Mouse (Mus musculus) hindbrain, embryonic 10.5 days (tissue): ENCODE measurements around the gene Tpd52l1. TPM values are rescaled to one million over a fixed set of nuclear protein-coding genes. Genes with fewer than 3 reads are reported as not detected.

Experiments used
- DNase-seq: peaks from one replicate; pipeline ENCODE4 v3.0.0-alpha.2; 2017; ENCODE audit warnings: low spot score
- H3K27ac ChIP-seq: fragments of 300-500 bp; sonication (generic); 2 replicates; pipeline ENCODE4 v1.5.1; 2016; ENCODE audit warnings: mild to moderate bottlenecking, moderate library complexity
- H3K27me3 ChIP-seq: fragments of 300-500 bp; sonication (generic); 2 replicates; pipeline ENCODE4 v1.6.1; 2016; ENCODE audit warnings: mild to moderate bottlenecking; ENCODE audit not compliant: poor library complexity, insufficient read depth, severe bottlenecking
- H3K36me3 ChIP-seq: fragments of 300-500 bp; sonication (generic); 2 replicates; pipeline ENCODE4 v1.6.1; 2016; ENCODE audit warnings: mild to moderate bottlenecking, moderate library complexity
- H3K4me1 ChIP-seq: fragments of 300-500 bp; sonication (generic); replicated peaks from 2 replicates; pipeline ENCODE4 v1.6.1; 2016; ENCODE audit warnings: mild to moderate bottlenecking
- H3K4me3 ChIP-seq: fragments of 300-500 bp; sonication (generic); 2 replicates; pipeline ENCODE4 v1.5.1; 2016; ENCODE audit warnings: mild to moderate bottlenecking, moderate library complexity
- H3K9me3 ChIP-seq: fragments of 300-500 bp; sonication (generic); 2 replicates; pipeline ENCODE4 v1.6.1; 2016; ENCODE audit warnings: mild to moderate bottlenecking, moderate library complexity
- polyA plus RNA-seq: library from polyadenylated mRNA; unstranded; fragments of >200 nt; fragmentation: Nextera tagmentation; extraction: Ambion mirVana; gene quantifications from 2 replicates; pipeline ENCODE4 v1.2.1, GENCODE M21; 2016

The Tpd52l1 gene
- polyA plus RNA-seq, 1 experiment from 2014 or later, result 28.3 TPM

- H3K9me3 ChIP-seq, result no peaks in the 10 kb centered on the region
- H3K36me3 ChIP-seq, result no peaks in the 10 kb centered on the region
- DNase-seq, result no peak
- no peaks in the 10 kb centered on the region for H3K4me1 ChIP-seq
- H3K27me3 ChIP-seq, result no peaks in the 10 kb centered on the region
- no peak overlapping the region for H3K4me3 ChIP-seq
- H3K27ac ChIP-seq, result no peak overlapping the region
These were observed 158.0 kb downstream of the Tpd52l1 start for GRCm38 (mm10) chr10:31287787-31288186.

Other genes starting within 250 kb of the Tpd52l1 start
- gene Hddc2, start 132.6 kb downstream of the Tpd52l1 start, polyA plus RNA-seq, result 72.0 and 89.0 TPM in 2 replicates
- gene Rnf217, start 163.2 kb upstream of the Tpd52l1 start, polyA plus RNA-seq, result 0.95 and 1.0 TPM in 2 replicates